32 mouse cellular contexts compared by ENCODE assay signal in the genomic region with DNA sequence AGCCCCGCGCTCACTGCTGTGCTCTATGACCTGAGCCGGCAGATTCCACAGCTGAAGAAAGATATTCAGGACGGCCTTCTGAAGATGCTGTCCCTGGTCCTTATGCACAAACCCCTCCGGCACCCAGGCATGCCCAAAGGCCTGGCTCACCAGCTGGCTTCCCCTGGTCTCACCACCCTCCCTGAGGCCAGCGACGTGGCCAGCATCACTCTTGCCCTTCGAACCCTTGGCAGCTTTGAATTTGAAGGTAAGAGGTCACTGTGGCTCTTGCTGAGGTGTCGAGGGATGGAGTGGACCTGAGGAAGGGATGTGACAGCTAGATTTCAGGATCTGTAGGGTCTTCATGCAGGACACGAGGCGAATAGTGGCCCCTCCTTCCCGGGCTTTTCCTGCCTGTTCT. TPM values are rescaled to one million over a fixed set of nuclear protein-coding genes. Genes with fewer than 3 reads are reported as not detected.
"Had no signal": no experiment of that assay in that cellular context is flagged by ENCODE, and none has a peak within 500 bp of the region (broad histone marks: within the 10 kb centered on the region; RNA-seq: fewer than 3 reads in every experiment).

No protein-coding gene starts in this region.

- H3K4me3 ChIP-seq: heart, embryonic 10.5 days; heart, embryonic 12.5 days; heart, embryonic 13.5 days; heart, embryonic 15.5 days; hindbrain, embryonic 10.5 days; hindbrain, embryonic 12.5 days; hindbrain, embryonic 13.5 days; hindbrain, embryonic 15.5 days; intestine, embryonic 15.5 days; kidney, embryonic 15.5 days; layer of hippocampus, adult 2 months had no signal

- H3K9ac ChIP-seq: heart, embryonic 12.5 days; heart, embryonic 13.5 days; heart, embryonic 15.5 days; hindbrain, embryonic 12.5 days; hindbrain, embryonic 13.5 days; hindbrain, embryonic 14.5 days; hindbrain, embryonic 15.5 days; intestine, embryonic 15.5 days; kidney, embryonic 15.5 days had no signal

- DNase-seq: heart, postnatal 10 days; heart, postnatal 14 days; heart, postnatal 36 days; kidney, adult 11 months; kidney, adult 18-20 months; kidney, adult 2 months; kidney, adult 8-10 months; kidney, adult 9 months; kidney, postnatal 10 days; kidney, postnatal 14 days; kidney, postnatal 36 days; kidney, postnatal 4 days; layer of hippocampus, postnatal 36 days had no signal

- ATAC-seq: hindbrain, embryonic 16.5 days; hindbrain, postnatal 0 days; inflammation-experienced regulatory T-cells, adult 6 months; intestine, embryonic 15.5 days; intestine, postnatal 0 days had no signal

- H3K4me2 ChIP-seq: heart, embryonic 11.5 days; heart, embryonic 12.5 days; heart, embryonic 13.5 days; heart, embryonic 15.5 days; hindbrain, embryonic 12.5 days; hindbrain, embryonic 13.5 days; hindbrain, embryonic 14.5 days; hindbrain, embryonic 15.5 days; intestine, embryonic 15.5 days; kidney, embryonic 15.5 days had no signal

- H3K4me1 ChIP-seq: heart, embryonic 10.5 days; heart, embryonic 12.5 days; heart, embryonic 13.5 days; heart, embryonic 15.5 days; hindbrain, embryonic 15.5 days; intestine, embryonic 15.5 days; kidney, embryonic 15.5 days had no signal

- H3K27ac ChIP-seq: heart, embryonic 10.5 days; heart, embryonic 13.5 days; heart, embryonic 15.5 days; hindbrain, embryonic 10.5 days; hindbrain, embryonic 12.5 days; hindbrain, embryonic 13.5 days; hindbrain, embryonic 14.5 days; hindbrain, embryonic 15.5 days; hindbrain, postnatal 0 days; intestine, embryonic 15.5 days; kidney, embryonic 15.5 days; kidney, postnatal 0 days; layer of hippocampus, adult 2 months had no signal

- H3K27me3 ChIP-seq: heart, embryonic 12.5 days; heart, embryonic 13.5 days; heart, embryonic 15.5 days; hindbrain, embryonic 12.5 days; hindbrain, embryonic 13.5 days; hindbrain, embryonic 15.5 days; intestine, embryonic 15.5 days; kidney, embryonic 15.5 days had no signal

- H3K9me3 ChIP-seq: heart, embryonic 10.5 days; heart, embryonic 12.5 days; heart, embryonic 13.5 days; heart, embryonic 15.5 days; hindbrain, embryonic 10.5 days; hindbrain, embryonic 12.5 days; hindbrain, embryonic 13.5 days; hindbrain, embryonic 15.5 days; intestine, embryonic 15.5 days; kidney, embryonic 15.5 days had no signal

RNA-seq across cellular contexts. Expression of gene Angptl7, which starts 36.0 kb away (rescaled TPM):
- total RNA-seq: hematopoietic stem cell, adult 5-6 weeks had no signal
